ENCODE assay signal across 9 mouse cellular contexts in the genomic region with DNA sequence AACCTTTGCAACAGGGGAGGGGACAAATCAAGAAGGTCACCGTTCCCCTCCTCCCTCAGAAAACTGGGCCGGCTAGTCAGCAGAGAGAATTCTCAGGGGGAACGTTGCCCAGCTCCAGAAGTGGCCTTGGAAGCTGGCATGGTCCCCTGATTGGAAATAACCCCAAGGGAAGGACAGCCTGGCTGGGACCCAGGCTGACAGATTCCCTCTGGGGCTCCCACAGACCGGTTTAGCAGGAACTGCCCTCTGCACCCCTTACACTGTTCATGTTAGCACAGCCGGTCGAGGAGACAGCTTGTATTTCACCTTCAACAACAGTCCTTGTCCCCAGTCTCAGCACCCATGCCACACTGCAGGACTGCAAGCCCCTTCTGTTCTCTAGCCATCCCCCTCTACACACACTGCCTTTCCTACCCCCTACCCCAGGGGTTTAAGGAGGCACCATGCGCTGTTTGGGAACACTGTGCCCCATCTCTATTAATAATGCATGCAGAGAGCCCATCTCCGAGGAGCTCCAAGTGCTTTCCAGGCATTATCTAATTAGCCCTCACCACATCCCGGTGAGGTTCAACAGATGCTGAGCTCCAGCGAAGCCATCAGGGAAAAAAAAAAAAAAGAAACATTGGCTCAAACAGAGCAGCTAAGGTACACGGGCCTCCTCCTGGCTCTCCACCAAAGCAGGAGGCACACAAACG.
DNase-seq lines count a peak whose midpoint lies in the region; ATAC-seq lines count a peak whose summit lies in the region.
"Had no signal": no experiment of that assay in that cellular context is flagged by ENCODE, and none has a peak within 500 bp of the region (broad histone marks: within the 10 kb centered on the region; RNA-seq: fewer than 3 reads in every experiment).

No protein-coding gene starts in this region.

- H3K4me1 ChIP-seq in intestine, embryonic 16.5 days (ENCODE audit: control insufficient read depth, insufficient read depth, low read length), result peaks cover 8% of the 10 kb centered on the region; the same call in 1 of the 2 replicates

- intact Hi-C loops in left cerebral cortex, postnatal 25 days (cut with DNase I), result no loop called here

- H3K4me2 ChIP-seq in intestine, embryonic 16.5 days (ENCODE audit: low read depth, low read length), result no peak overlapping the region
- H3K4me2 ChIP-seq: liver, embryonic 15.5 days had no signal

- no peak overlapping the region; the same call in 1 of the 2 replicates for H3K27ac ChIP-seq in intestine, embryonic 16.5 days (ENCODE audit: low read length)
- H3K27ac ChIP-seq: liver, embryonic 15.5 days had no signal

- H3K9ac ChIP-seq in intestine, embryonic 16.5 days (ENCODE audit: low read depth, low read length), result no peak overlapping the region
- H3K9ac ChIP-seq: liver, embryonic 15.5 days had no signal

- 43% methylated on average over 12 of the region's 12 CpGs for WGBS in intestine, embryonic 16.5 days

- peak; percentile 1 for DNase-seq in right cerebral cortex, adult 18-20 months
- no peak for DNase-seq in right cerebral cortex, postnatal 25 days
- DNase-seq in cerebellum, postnatal 36 days, result peak; percentile 19 to 21
- DNase-seq in lung, postnatal 25 days (ENCODE audit: low spot score), result peak; percentile 51
- no peak for DNase-seq in frontal cortex, postnatal 10 days (ENCODE audit: low spot score in 2 of 2)
- no peak for DNase-seq in liver
- DNase-seq in left cerebral cortex, postnatal 25 days (ENCODE audit: low spot score in 2 of 2), result no peak

- H3K27me3 ChIP-seq in intestine, embryonic 16.5 days (replicated peaks; ENCODE audit: control insufficient read depth, insufficient read depth, low read length), result no peaks in the 10 kb centered on the region
- H3K27me3 ChIP-seq: liver, embryonic 15.5 days had no signal

- ATAC-seq in intestine, embryonic 16.5 days, result peak; percentile 75

- H3K9me3 ChIP-seq in intestine, embryonic 16.5 days (ENCODE audit: control insufficient read depth, low read length), result no peaks in the 10 kb centered on the region
- H3K9me3 ChIP-seq: liver, embryonic 15.5 days had no signal

- H3K4me3 ChIP-seq in intestine, embryonic 16.5 days (ENCODE audit: low read length), result no peak overlapping the region
- H3K4me3 ChIP-seq: liver, embryonic 15.5 days had no signal

- no peaks in the 10 kb centered on the region for H3K36me3 ChIP-seq in intestine, embryonic 16.5 days (ENCODE audit: control insufficient read depth, insufficient read depth, low read length)
- H3K36me3 ChIP-seq: liver, embryonic 15.5 days had no signal

Comparison
In these comparisons a context has a peak if more than half of its experiments do, and no peak if none do; other contexts are left out.
1. DNase-seq: peak in right cerebral cortex, adult 18-20 months (single experiment), cerebellum, postnatal 36 days (2 of 2) and lung, postnatal 25 days (single experiment); none in right cerebral cortex, postnatal 25 days (single experiment), frontal cortex, postnatal 10 days (0 of 2), liver (single experiment) and left cerebral cortex, postnatal 25 days (0 of 2).